Mouse (Mus musculus) embryo, embryonic 10.5 days (tissue): Measurements from ENCODE around the gene Rock2.

Experiments used
- DNase-seq: peaks from one replicate; pipeline ENCODE4 v3.0.0-alpha.2; 2015; ENCODE audit warnings: low spot score

The Rock2 gene

DNA sequence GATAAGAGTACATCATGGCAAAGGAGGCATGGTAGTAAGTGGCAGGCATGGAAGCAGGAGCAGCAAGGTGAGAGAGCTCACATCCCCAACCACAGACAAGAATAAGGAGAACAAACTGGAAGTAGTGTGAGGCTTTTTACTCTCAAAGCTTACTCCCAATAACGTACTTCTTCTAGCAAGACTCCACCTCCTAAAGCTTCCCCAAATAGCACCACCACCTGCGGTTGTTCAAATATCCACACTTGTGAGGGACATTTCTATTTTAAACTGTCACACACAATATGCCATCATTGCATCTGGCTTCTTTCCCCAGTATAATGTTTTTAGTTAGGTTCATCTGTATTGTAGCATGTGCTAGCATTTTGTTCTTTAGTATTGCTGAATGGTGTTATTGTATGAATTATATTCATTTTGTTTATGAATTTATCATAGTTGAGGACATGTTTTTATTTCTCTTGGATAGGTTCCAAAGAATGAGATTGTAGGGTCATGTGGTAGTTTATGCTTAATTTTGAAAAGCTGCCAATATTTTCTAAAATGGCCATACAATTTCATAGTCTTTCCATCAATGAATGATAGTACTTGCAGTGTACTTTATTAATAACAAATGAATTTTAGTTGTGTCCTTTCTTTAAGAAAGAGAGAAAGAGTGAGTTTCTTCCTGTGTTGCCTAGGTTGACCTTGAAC lies 9.4 kb downstream of the Rock2 start:
- DNase-seq = no peak

DNA sequence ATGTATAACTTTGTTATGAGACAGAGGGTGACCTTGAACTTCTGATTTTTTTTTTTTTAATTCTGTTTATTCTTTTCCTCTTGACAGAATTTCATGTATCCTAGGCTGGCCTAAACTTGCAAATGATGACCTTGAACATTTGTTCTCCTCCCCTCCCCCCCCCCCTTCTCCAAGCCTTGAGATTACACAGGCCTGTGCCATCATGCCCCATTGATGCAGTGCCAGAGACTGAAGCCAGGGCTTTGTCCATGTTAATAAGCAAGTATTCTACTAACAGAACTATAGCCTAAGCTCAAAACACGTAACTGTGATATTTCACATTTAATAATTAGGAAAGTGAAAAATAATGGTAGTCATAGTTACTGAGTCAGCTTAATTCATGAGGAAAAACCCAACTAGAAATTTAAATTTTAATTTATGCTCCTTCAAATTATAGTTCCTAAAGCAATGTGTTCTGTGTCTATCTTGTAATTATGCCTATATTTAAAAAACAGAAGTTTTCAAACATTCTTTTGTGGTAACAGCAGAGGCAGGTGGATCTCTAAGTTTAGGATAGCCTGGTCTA lies 12.7 kb downstream of the Rock2 start:
- no peak for DNase-seq

DNA sequence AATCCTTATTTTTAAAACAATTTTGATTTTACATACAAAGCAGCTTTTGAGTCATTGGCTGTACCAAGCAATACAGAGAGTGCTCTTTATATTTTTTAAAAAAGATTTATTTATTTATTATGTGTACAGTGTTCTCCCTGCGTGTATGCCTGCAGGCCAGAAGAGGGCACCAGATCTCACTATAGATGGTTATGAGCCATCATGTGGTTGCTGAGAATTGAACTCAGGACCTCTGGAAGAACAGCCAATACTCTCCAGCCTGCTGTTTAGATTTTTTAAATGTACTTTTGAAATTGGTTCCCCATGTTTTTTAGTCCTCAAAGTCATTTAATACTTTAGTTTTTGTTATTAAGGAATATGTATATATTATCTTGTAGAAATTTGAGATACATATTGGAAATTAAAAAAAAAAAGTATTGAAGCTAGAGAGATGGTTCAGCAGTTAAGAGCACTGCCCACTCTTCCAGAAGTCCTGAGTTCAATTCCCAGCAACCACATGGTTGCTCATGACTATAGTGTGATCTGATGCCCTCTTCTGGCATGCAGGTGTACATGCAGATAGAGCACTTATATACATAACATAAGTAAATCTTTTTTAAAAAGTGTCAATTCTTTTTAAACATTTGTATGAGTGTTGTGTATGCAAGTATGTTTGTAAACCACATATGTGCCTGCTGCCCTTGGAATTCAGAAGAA lies 13.4 kb downstream of the Rock2 start:
- no peak for DNase-seq

DNA sequence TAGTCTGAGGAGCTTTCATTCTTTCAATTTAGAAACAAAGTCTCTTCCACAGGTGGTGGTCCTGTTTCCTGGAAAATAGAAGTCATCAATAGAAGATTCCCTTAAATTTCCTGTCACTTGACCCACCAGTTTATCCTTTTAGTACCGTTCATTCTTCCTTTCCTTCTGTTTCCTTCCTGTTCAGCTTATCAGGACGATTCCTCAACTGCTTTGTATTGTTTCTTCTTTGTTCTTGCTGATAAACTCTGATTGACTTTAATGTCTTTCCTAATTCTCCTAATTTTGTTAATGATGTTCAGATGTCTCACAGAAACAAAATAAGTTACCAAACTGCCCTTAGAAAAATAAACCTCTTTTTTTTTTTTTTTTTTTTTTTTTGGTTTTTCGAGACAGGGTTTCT lies 16.8 kb downstream of the Rock2 start:
- no peak for DNase-seq

DNA sequence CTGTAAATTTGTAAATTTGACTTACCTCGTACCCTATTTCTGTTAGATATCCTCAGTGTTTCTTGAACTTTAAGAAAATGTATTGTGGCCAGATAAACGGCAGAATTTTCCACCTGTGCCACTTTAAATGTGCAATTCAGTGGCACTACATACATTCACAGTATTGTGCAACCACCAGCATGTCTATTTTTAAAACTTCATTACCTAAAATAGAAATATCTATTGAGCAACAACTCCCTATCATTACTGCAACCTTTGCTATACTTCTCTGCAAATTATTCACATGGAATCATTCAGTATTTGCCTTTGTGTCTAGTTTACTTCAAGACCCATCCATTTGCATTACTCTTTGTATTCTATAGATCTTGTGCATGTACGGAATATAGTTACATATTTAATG lies 17.9 kb downstream of the Rock2 start:
- no peak for DNase-seq

DNA sequence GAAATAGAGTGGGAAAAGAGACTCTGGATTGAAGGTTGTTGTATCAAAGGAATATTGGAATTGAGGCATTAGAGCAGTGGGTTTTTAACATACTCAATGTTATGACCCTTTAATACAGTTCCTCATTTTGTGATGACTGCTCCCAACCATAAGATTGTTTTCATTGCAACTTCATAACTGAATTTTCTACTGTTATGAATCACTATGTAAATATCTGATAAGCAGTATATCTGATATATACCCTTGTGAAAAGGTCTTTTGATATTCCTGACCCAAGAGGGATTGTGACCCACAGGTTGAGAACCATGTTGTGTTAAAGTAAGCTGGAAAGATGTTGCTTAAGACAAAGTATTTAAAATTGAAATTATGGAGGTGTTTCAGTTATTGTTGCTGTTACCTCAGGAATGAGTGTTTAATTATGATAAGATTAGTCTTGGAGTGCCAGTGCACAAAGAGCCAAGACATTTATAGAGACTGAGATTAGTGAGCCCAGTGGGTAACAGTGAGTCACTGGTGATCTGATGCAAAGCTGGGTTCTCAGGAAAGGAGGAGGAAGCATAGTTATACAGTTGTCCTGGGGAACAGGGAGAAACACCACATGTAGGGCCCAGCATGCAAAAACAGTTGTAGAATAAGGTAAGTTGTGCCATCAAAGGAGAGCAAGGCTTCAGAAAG lies 25.6 kb downstream of the Rock2 start:
- no peak for DNase-seq

DNA sequence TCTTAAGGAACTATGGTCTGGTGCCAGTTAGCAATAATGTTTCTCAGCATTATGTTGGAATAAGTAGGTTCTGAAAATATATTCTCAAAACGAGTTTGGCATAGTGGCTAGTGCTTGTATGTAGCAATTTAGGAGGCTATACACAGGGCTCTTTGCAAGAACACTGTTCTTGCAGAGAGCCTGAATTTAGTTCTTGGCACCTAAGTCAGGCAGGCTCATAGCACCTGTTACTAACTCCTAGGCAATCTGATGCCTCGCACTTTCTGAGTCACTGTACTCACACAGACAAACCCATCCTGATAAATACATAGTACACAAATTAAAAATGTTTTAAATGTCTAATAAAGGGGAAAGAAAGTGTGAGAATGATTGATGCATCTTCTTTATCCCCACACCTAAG lies 33.2 kb downstream of the Rock2 start:
- no peak for DNase-seq

DNA sequence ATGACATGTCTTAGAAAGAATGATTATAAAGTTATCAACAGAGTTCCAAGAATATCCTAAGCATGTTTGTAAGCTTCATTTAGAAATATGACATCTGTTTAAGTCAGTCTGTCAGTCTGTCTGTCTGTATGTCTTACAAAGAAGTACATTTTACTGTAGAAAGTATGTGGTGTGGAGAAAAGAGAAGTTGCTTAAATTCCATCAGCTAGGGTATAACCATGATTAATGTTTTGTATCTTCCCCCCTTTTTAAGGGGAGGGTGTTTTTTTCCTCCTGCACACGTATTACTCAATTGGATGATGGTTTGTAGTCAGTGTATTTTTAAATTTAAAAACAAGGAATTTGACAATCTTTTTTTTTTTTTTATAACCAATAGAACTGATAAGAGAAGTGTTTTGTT lies 39.7 kb downstream of the Rock2 start:
- DNase-seq = no peak

DNA sequence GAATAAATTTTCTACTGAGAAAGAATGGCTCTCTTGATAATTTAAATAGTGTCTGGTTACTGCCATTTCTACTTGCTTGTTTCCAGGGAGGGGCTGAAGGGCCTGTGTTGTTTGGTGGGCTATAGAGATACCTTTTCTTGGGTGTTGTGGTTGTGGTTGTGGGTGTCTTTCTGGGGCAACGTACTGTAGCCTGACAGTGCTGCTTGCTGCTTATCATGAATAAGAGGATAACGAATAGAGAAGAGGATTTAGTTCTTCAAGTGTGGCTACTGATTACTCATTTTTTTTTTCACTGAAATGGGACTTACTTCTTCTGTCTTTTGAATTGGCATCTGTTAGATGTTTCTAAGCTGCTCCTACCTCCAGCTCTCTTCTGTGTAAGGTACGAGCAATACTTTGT lies 47.3 kb downstream of the Rock2 start:
- DNase-seq = no peak

DNA sequence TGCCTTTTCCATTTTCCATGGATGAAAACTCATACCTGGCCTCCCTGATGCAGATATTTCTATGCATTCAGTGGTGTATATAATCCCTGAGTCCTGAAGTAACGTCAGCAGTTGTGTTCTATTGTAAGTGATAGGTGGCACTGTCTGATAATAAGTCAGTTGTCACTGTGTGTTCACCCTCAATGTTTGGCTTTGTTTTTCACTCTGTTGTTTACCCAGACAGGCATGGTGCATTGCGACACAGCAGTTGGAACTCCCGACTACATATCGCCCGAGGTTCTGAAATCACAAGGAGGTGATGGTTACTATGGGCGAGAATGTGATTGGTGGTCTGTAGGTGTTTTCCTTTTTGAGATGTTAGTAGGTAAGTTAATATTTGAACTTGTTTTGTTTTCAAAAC lies 53.5 kb downstream of the Rock2 start:
- DNase-seq = no peak

DNA sequence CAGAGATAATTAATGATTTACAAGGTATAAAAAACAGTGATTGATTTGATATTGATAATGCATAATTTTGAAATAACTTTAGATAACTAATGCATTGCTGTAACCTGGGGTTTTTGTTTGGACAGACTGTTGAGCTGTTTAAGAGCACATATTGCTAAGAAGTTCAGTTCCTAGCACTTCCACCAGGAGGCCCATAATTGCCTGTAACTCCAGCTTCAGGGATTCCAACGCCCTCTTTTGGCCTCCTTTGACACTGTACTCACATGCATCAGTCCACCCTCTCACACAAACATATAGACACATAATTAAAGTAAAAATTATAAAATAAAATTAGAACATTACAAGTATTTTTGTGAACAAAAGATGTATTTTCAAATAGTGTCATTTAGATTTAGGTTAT lies 64.2 kb downstream of the Rock2 start:
- peak; percentile 46 for DNase-seq

DNA sequence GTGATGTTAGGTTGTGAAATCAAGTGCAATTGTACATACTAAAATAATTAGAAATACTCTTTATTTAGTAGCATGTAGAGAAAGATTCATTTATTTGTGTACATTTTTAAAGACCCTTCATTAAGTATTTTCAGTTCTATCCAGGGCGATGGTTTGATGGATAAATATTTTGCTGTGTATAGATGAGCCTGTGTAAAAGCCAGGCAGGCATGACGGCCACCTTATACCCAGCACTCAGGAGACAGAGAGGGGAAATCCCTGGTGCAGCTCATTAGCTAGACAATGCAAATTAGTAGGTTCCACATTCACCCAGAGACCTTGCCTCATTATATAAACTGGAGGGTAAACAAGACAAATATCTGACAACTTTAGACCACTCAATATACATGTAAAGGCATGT lies 68.7 kb downstream of the Rock2 start:
- DNase-seq = no peak

DNA sequence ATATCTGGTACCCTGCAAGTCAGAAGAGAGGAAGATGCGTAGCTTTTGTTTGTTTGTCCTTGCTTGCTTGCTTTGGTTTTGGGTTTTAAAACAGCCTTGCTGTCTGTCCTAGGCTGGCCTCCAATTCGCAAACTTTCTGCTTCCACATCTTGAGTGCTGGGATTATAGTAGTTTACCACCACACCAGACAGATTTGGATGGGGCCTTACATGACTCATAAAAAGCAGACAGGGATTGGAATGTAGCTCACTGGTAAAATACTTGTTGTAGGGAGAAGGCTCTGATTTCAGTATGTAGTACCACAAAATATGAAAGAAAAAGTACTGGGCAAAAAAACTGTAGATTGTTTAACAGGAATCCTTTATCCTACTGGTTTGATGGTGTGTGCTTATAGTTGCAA lies 72.1 kb downstream of the Rock2 start:
- DNase-seq = no peak

DNA sequence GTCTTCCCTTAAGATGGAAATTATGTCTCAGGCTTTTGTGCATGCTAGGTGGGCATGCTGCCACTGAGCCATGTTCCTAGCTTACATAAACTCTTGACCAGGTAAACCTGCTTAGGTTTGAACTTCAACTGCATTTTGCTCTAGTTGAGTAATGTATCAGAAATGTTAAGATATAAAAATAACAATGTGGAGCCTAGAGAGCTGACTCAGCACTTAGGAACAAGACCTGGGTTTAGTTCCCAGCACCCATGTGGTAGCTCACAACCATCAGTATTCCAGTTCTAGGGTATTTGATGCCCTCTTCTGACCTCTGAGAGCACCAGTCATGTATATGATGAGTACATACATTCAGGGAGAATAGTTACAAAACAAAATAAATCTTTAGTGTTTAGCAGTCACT lies 82.4 kb downstream of the Rock2 start:
- no peak for DNase-seq

DNA sequence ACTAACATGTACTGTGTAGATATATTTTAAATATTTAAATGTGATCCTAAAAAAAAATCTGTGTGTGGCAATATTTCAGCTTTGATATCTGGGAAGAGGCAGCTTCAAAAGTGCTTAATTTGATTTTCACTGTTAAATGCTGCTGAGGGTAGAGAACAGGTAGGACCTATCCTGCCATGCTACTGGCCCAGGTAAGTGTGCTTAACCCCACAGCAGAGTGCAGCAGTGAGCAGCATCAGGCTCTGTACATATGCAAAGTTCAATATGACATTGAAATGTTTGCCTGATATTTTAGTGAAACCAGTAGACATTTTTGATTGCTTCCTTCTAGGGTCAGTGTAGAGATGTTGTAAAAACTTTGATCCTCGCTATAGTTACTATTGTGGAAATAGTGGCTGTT lies 91.1 kb downstream of the Rock2 start:
- no peak for DNase-seq

DNA sequence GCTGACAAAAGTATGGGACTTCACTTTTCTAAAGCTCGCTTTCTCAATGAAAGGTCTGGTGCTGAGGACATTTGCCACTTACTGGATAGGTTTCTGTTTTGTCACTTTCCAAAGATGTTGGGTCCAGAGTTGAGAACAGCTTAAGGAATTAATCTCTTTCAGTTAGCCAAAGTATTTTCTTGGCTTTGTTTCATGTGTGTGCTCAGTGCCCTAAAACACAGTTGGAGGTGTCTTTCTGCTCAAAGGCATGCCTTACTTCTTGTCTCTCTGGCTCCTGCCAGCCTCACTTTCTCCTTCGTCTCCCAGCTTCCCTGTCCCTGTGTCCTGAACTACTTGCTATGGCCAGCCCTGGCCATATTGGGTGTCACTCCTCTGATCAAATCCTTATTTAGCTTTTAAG lies 96.7 kb downstream of the Rock2 start:
- no peak for DNase-seq

DNA sequence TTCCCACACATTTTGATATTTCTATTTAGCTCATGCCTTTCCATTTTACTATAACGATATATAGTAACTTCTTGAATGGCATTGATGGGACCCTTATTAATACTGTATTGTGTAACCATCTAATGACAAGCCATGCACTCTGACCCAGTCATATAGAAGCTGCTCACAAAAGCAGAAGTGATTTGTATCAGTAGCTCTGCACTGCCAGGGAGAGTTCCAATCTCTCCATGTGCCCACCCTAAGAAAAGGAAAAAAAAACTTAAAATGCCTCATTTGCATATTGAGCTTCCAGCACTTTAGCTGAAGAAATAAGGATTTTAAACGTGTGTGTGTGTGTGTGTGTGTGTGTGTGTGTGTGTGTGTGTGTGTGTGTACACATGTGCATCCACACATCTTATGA lies 97.7 kb downstream of the Rock2 start:
- no peak for DNase-seq

DNA sequence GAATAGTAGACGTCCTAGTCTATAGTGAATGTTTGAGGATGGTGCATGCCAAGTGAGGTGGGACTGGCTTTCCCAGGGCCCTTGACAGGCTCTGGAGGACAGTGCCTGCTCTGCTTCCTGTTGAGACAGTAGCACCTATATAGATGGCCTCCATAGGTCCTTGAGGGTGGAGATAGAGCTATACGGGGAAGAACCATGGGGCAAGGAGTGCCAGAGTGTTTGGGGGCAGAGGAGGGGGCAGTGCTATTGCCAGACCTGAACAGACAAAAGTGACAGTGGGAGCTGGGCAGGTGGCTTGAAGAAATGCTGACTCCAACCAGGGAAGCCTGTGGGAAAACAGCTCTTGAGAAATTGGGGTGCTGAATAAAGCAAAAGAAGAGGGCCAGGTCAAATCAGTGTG lies 99.6 kb downstream of the Rock2 start:
- no peak for DNase-seq

DNA sequence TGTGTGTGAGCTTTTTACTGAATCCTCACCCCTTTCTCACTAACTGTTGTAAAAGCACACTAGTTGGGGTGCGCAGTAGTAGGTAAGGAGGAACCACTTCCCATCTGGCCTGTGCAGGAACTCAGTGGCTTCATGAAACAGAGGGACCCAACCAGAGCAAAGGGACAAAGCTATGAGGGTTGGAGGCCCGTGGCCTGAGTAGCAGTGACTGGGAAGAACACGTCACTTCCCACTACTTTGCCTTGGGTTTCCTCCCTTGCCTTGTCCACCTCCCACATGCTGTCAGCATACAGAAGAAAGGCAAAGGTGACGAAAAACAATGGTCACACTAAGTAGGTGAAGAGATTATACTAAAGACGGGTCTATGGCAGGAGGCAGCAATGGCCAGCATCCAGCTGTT lies 101.6 kb downstream of the Rock2 start:
- no peak for DNase-seq

DNA sequence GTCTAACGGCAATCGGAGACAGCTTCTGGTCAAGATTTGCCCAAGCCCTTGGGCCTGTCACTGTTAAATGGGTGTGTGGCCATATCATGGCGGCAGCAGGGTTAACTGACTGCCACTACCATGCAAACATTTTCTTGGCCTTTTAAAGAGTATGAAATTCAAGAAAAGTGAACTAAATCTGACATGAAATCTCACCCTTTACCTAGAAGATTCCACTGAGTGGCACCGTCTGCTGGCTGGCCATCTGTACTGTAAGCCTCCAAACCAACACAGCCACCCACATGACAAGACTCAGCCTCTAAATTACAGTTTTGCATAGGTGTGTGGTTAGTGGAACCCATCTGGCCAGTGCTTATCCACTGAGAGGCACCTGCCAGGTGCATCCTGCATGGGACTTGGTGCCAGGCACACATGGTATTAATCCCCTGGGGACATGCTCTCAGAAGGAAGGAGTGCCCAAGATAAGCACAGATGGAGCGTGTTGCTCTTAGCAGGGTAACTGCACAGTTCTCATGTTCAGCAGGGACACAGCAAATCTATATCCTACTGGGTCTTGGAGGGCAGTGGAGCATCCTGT lies 102.3 kb downstream of the Rock2 start:
- DNase-seq = no peak

DNA sequence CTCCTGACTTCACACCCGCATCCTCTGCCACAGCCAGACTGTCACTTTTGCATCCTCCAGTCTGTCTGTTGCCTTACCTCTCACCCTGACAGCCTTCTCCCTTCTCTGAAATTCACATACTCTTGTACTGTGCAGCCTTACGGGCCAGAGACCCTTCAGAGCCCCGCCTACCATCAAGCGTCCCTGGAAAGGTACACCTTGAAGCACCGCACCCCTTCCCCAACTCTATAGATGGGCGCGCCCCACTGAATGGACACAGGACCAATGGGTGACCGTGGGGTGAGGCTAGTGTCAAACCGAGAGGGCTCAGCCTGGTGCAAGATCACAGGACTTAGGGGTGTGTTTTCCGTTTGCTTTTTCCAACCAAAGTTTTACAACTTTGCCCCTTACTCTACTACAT lies 104.5 kb downstream of the Rock2 start:
- peak; percentile 14 for DNase-seq

DNA sequence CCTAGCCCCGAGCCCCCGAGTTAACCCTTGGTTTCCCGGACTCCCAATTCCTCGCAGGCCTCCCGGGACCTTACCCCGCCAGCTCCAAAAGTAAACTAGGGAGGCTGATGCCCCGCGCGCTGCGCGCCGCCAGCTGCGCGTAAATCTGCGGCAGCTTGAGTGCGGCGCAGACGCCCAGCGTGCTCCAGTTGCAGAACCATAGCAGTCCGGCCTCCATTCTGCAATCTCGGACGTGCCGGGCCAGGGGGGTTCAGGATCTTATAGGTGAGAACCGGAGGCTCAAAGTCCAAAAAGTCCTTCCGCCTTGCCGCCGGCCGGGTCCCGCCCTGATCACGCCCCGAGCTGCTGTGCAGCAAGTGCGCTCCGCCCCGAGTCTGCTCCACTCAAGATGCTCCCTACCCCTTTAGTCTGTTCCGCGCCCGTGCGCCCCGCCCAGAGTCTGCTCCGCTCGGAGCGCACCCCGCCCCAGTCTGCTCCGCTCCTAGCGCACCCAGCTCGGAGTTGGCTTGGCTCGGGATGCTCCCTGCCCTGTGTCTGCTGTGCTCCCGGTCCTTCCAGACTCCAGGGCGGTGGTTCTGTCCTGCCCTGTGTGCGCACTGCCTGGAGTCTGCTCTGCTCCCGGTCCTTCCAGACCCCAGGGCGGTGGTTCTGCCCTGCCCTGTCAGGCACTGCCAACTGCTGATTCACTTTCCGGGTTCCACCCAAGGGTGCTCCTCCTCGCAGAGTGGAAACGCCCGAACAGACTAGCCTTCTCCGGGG lies 105.2 kb downstream of the Rock2 start, which contains the start of gene Pqlc3:
Pqlc3 (minus strand) TSS at position 670 of the 759 bp plus-strand sequence.
- peak; percentile 81 for DNase-seq
